Mouse (Mus musculus): Measurements from ENCODE around the gene Cmah. TPM values are rescaled to one million over a fixed set of nuclear protein-coding genes. Genes with fewer than 3 reads are reported as not detected.

Gene Cmah
- polyA plus RNA-seq, 1 experiment from 2014 or later: 0.17 TPM

- no peak overlapping the region for H3K27ac ChIP-seq
- 57% methylated on average over 2 of the region's 2 CpGs for WGBS
- no peaks in the 10 kb centered on the region for H3K9me3 ChIP-seq
- DNase-seq (ENCODE audit: low spot score): no peak
- no peaks in the 10 kb centered on the region for H3K27me3 ChIP-seq (ENCODE audit: insufficient read depth, poor library complexity, severe bottlenecking)
- H3K4me1 ChIP-seq (replicated peaks): peaks cover 20% of the 10 kb centered on the region
- H3K36me3 ChIP-seq: no peaks in the 10 kb centered on the region
- no peak overlapping the region for H3K4me3 ChIP-seq
Observed at GRCm38 (mm10) chr13:24517757-24518156, 190.6 kb downstream of the Cmah start.

GRCm38 (mm10) chr13:24518887-24519286, 191.7 kb downstream of the Cmah start:
- Histone ChIP-seq H3K36me3 (no peaks in the 10 kb centered on the region), H3K4me1 (replicated peaks) (peaks cover 20% of the 10 kb centered on the region), H3K27ac (no peak overlapping the region), H3K27me3 (ENCODE audit: insufficient read depth, poor library complexity, severe bottlenecking) (no peaks in the 10 kb centered on the region), H3K4me3 (no peak overlapping the region), H3K9me3 (no peaks in the 10 kb centered on the region)
- 39% methylated on average over 6 of the region's 6 CpGs for WGBS
- peak; percentile 51 for DNase-seq (ENCODE audit: low spot score)

- Histone ChIP-seq H3K4me3 (no peak overlapping the region), H3K9me3 (no peaks in the 10 kb centered on the region), H3K4me1 (replicated peaks) (peaks cover 20% of the 10 kb centered on the region), H3K36me3 (no peaks in the 10 kb centered on the region), H3K27me3 (ENCODE audit: insufficient read depth, poor library complexity, severe bottlenecking) (no peaks in the 10 kb centered on the region), H3K27ac (no peak overlapping the region)
- no peak for DNase-seq (ENCODE audit: low spot score)
- WGBS: 88% methylated on average over 14 of the region's 14 CpGs
Observed at GRCm38 (mm10) chr13:24519976-24520647, 192.9 kb downstream of the Cmah start.

- Histone ChIP-seq H3K36me3 (no peaks in the 10 kb centered on the region), H3K4me3 (no peak overlapping the region), H3K27me3 (ENCODE audit: insufficient read depth, poor library complexity, severe bottlenecking) (no peaks in the 10 kb centered on the region), H3K4me1 (replicated peaks) (peaks cover 20% of the 10 kb centered on the region), H3K27ac (no peak overlapping the region), H3K9me3 (no peaks in the 10 kb centered on the region)
- 88% methylated on average over 10 of the region's 10 CpGs for WGBS
- no peak for DNase-seq (ENCODE audit: low spot score)
Observed at GRCm38 (mm10) chr13:24520796-24521195, 193.6 kb downstream of the Cmah start.

- H3K27me3 ChIP-seq (ENCODE audit: insufficient read depth, poor library complexity, severe bottlenecking): no peaks in the 10 kb centered on the region
- H3K9me3 ChIP-seq: no peaks in the 10 kb centered on the region
- H3K4me1 ChIP-seq (replicated peaks): peaks cover 20% of the 10 kb centered on the region
- 61% methylated on average over 18 of the region's 18 CpGs for WGBS
- H3K36me3 ChIP-seq: no peaks in the 10 kb centered on the region
- DNase-seq (ENCODE audit: low spot score): peak; percentile 50
- no peak overlapping the region for H3K4me3 ChIP-seq
- H3K27ac ChIP-seq: 0 out of 2 replicates have a peak overlapping the region, but pooled peaks have one; percentile 40
Observed at GRCm38 (mm10) chr13:24521446-24522342, 194.5 kb downstream of the Cmah start.

GRCm38 (mm10) chr13:24522343-24522837, 195.2 kb downstream of the Cmah start:
- no peak for DNase-seq (ENCODE audit: low spot score)
- H3K4me1 ChIP-seq (replicated peaks): peaks cover 19% of the 10 kb centered on the region
- 90% methylated on average over 7 of the region's 7 CpGs for WGBS
- no peak overlapping the region for H3K4me3 ChIP-seq
- H3K36me3 ChIP-seq: no peaks in the 10 kb centered on the region
- H3K9me3 ChIP-seq: no peaks in the 10 kb centered on the region
- no peaks in the 10 kb centered on the region for H3K27me3 ChIP-seq (ENCODE audit: insufficient read depth, poor library complexity, severe bottlenecking)
- no peak overlapping the region for H3K27ac ChIP-seq

- Histone ChIP-seq H3K4me1 (replicated peaks) (peaks cover 15% of the 10 kb centered on the region), H3K9me3 (no peaks in the 10 kb centered on the region), H3K4me3 (no peak overlapping the region), H3K27ac (no peak overlapping the region), H3K27me3 (ENCODE audit: insufficient read depth, poor library complexity, severe bottlenecking) (no peaks in the 10 kb centered on the region), H3K36me3 (no peaks in the 10 kb centered on the region)
- 77% methylated on average over 4 of the region's 4 CpGs for WGBS
- no peak for DNase-seq (ENCODE audit: low spot score)
Observed at GRCm38 (mm10) chr13:24523587-24524221, 196.5 kb downstream of the Cmah start.

- DNase-seq (ENCODE audit: low spot score): no peak
- H3K9me3 ChIP-seq: no peaks in the 10 kb centered on the region
- no peaks in the 10 kb centered on the region for H3K27me3 ChIP-seq (ENCODE audit: insufficient read depth, poor library complexity, severe bottlenecking)
- no peak overlapping the region for H3K4me3 ChIP-seq
- no peaks in the 10 kb centered on the region for H3K36me3 ChIP-seq
- WGBS: 86% methylated on average over 1 of the region's 1 CpGs
- H3K27ac ChIP-seq: no peak overlapping the region
- peaks cover 15% of the 10 kb centered on the region for H3K4me1 ChIP-seq (replicated peaks)
Observed at GRCm38 (mm10) chr13:24524468-24524867, 197.3 kb downstream of the Cmah start.

- Histone ChIP-seq H3K36me3 (no peaks in the 10 kb centered on the region), H3K27ac (no peak overlapping the region), H3K27me3 (ENCODE audit: insufficient read depth, poor library complexity, severe bottlenecking) (no peaks in the 10 kb centered on the region), H3K9me3 (no peaks in the 10 kb centered on the region), H3K4me3 (no peak overlapping the region), H3K4me1 (replicated peaks) (peaks cover 15% of the 10 kb centered on the region)
- no peak for DNase-seq (ENCODE audit: low spot score)
- WGBS: 75% methylated on average over 3 of the region's 3 CpGs
Observed at GRCm38 (mm10) chr13:24525551-24525950, 198.3 kb downstream of the Cmah start.

GRCm38 (mm10) chr13:24526916-24527315, 199.7 kb downstream of the Cmah start:
- H3K4me1 ChIP-seq (replicated peaks): peaks cover 4% of the 10 kb centered on the region; the same call in 1 of the 2 replicates
- H3K4me3 ChIP-seq: no peak overlapping the region
- no peaks in the 10 kb centered on the region for H3K27me3 ChIP-seq (ENCODE audit: insufficient read depth, poor library complexity, severe bottlenecking)
- H3K27ac ChIP-seq: no peak overlapping the region
- H3K9me3 ChIP-seq: no peaks in the 10 kb centered on the region
- 67% methylated on average over 2 of the region's 2 CpGs for WGBS
- no peaks in the 10 kb centered on the region for H3K36me3 ChIP-seq
- DNase-seq (ENCODE audit: low spot score): no peak
